Mouse (Mus musculus) midbrain, embryonic 15.5 days (tissue): ENCODE results near the gene Chkb. TPM values are rescaled to one million over a fixed set of nuclear protein-coding genes. Genes with fewer than 3 reads are reported as not detected.

Source experiments
- ATAC-seq: fragments of 200-750 bp; cut with Nextera tagmentation; replicated peaks from 2 replicates; pipeline ENCODE4 v1.8.0; 2017; ENCODE audit warnings: moderate TSS enrichment
- H3K27ac ChIP-seq: fragments of 300-500 bp; sonication (generic); 2 replicates; pipeline ENCODE4 v1.5.1; 2015; ENCODE audit warnings: mild to moderate bottlenecking, inconsistent platforms
- H3K27me3 ChIP-seq: fragments of 300-500 bp; sonication (generic); replicated peaks from 2 replicates; pipeline ENCODE4 v1.6.1; 2015; ENCODE audit warnings: inconsistent platforms
- H3K36me3 ChIP-seq: fragments of 300-500 bp; sonication (generic); replicated peaks from 2 replicates; pipeline ENCODE4 v1.6.1; 2015; ENCODE audit warnings: inconsistent platforms
- H3K4me1 ChIP-seq: fragments of 300-500 bp; sonication (generic); 2 replicates; pipeline ENCODE4 v1.6.1; 2015; ENCODE audit warnings: inconsistent platforms
- H3K4me2 ChIP-seq: fragments of 300-500 bp; sonication (generic); 2 replicates; pipeline ENCODE4 v1.6.1; 2015; ENCODE audit warnings: inconsistent platforms, mild to moderate bottlenecking, moderate library complexity
- H3K4me3 ChIP-seq: fragments of 300-500 bp; sonication (generic); 2 replicates; pipeline ENCODE4 v1.5.1; 2015; ENCODE audit warnings: mild to moderate bottlenecking, inconsistent platforms
- H3K9ac ChIP-seq: fragments of 300-500 bp; sonication (generic); 2 replicates; pipeline ENCODE4 v1.6.1; 2015; ENCODE audit warnings: mild to moderate bottlenecking, inconsistent platforms
- H3K9me3 ChIP-seq: fragments of 300-500 bp; sonication (generic); 2 replicates; pipeline ENCODE4 v1.6.1; 2016; ENCODE audit warnings: inconsistent platforms
- WGBS: fragments of 180-500 bp; shearing (Covaris S2); methylation state at CpG from one replicate; pipeline ENCODE4 v1.1.7; 2015; ENCODE audit warnings: mixed read lengths; 5-methylcytosine and 5-hydroxymethylcytosine counted together
- polyA plus RNA-seq: library from polyadenylated mRNA; unstranded; fragments of >200 nt; fragmentation: Nextera tagmentation; extraction: Ambion mirVana; gene quantifications from 2 replicates; pipeline ENCODE4 v1.2.1, GENCODE M21; 2015

Chkb gene
- polyA plus RNA-seq, 1 experiment from 2014 or later = 92.3 TPM

GRCm38 (mm10) chr15:89421938-89422337, 7.8 kb downstream of the Chkb start:
- WGBS = 96% methylated on average over 9 of the region's 9 CpGs
- no peak overlapping the region for H3K27ac ChIP-seq
- peaks cover 20% of the 10 kb centered on the region for H3K36me3 ChIP-seq
- ATAC-seq = no peak
- no peak overlapping the region for H3K9ac ChIP-seq
- H3K4me1 ChIP-seq = no peaks in the 10 kb centered on the region
- H3K4me2 ChIP-seq = no peak overlapping the region
- no peak overlapping the region for H3K4me3 ChIP-seq
- H3K9me3 ChIP-seq = no peaks in the 10 kb centered on the region
- H3K27me3 ChIP-seq = no peaks in the 10 kb centered on the region

- Histone ChIP-seq H3K27ac (no peak overlapping the region), H3K9ac (no peak overlapping the region), H3K4me2 (no peak overlapping the region), H3K36me3 (peaks cover 3% of the 10 kb centered on the region), H3K4me3 (no peak overlapping the region), H3K27me3 (no peaks in the 10 kb centered on the region), H3K4me1 (no peaks in the 10 kb centered on the region), H3K9me3 (no peaks in the 10 kb centered on the region)
- WGBS = 87% methylated on average over 8 of the region's 8 CpGs
- no peak for ATAC-seq
Measured at GRCm38 (mm10) chr15:89415282-89415681, 14.4 kb downstream of the Chkb start.

GRCm38 (mm10) chr15:89410118-89410517, 19.6 kb downstream of the Chkb start, which contains the start of gene Syce3:
TSS of gene Syce3 (minus strand) at chr15:89410503.
- no peaks in the 10 kb centered on the region for H3K36me3 ChIP-seq
- no peaks in the 10 kb centered on the region; the same call in 1 of the 2 replicates for H3K9me3 ChIP-seq
- no peak within 1 kb of the TSS for H3K9ac ChIP-seq
- no peak within 1 kb of the TSS for H3K27ac ChIP-seq
- 87% methylated on average over 24 of the region's 24 CpGs for WGBS
- no peak within 1 kb of the TSS for H3K4me3 ChIP-seq
- H3K27me3 ChIP-seq = no peaks in the 10 kb centered on the region
- ATAC-seq = no peak
- H3K4me1 ChIP-seq = no peaks in the 10 kb centered on the region
- H3K4me2 ChIP-seq = no peak within 1 kb of the TSS

GRCm38 (mm10) chr15:89406691-89407090, 23.0 kb downstream of the Chkb start:
- no peak overlapping the region for H3K27ac ChIP-seq
- no peak overlapping the region for H3K9ac ChIP-seq
- no peaks in the 10 kb centered on the region for H3K36me3 ChIP-seq
- H3K4me2 ChIP-seq = no peak overlapping the region
- H3K9me3 ChIP-seq = no peaks in the 10 kb centered on the region; the same call in 1 of the 2 replicates
- no peak for ATAC-seq
- H3K4me3 ChIP-seq = no peak overlapping the region
- no peaks in the 10 kb centered on the region for H3K4me1 ChIP-seq
- no peaks in the 10 kb centered on the region for H3K27me3 ChIP-seq

GRCm38 (mm10) chr15:89404831-89405623, 24.7 kb downstream of the Chkb start:
- no peaks in the 10 kb centered on the region; the same call in 1 of the 2 replicates for H3K9me3 ChIP-seq
- ATAC-seq = no peak
- WGBS = 88% methylated on average over 10 of the region's 10 CpGs
- no peak overlapping the region for H3K4me2 ChIP-seq
- no peak overlapping the region for H3K9ac ChIP-seq
- H3K27me3 ChIP-seq = no peaks in the 10 kb centered on the region
- H3K36me3 ChIP-seq = no peaks in the 10 kb centered on the region
- no peak overlapping the region for H3K4me3 ChIP-seq
- no peaks in the 10 kb centered on the region for H3K4me1 ChIP-seq
- H3K27ac ChIP-seq = no peak overlapping the region

- Histone ChIP-seq H3K4me1 (no peaks in the 10 kb centered on the region), H3K27me3 (no peaks in the 10 kb centered on the region), H3K4me2 (no peak overlapping the region), H3K9ac (no peak overlapping the region), H3K4me3 (no peak overlapping the region), H3K27ac (no peak overlapping the region), H3K9me3 (no peaks in the 10 kb centered on the region), H3K36me3 (no peaks in the 10 kb centered on the region)
- ATAC-seq = no peak
- WGBS = 87% methylated on average over 1 of the region's 1 CpGs
Measured at GRCm38 (mm10) chr15:89402471-89402870, 27.2 kb downstream of the Chkb start.

- Histone ChIP-seq H3K4me2 (no peak overlapping the region), H3K9me3 (no peaks in the 10 kb centered on the region), H3K36me3 (no peaks in the 10 kb centered on the region), H3K27me3 (no peaks in the 10 kb centered on the region), H3K9ac (no peak overlapping the region), H3K4me1 (no peaks in the 10 kb centered on the region), H3K4me3 (no peak overlapping the region), H3K27ac (no peak overlapping the region)
- no peak for ATAC-seq
- 56% methylated on average over 1 of the region's 1 CpGs for WGBS
Measured at GRCm38 (mm10) chr15:89399716-89400115, 30.0 kb downstream of the Chkb start.

GRCm38 (mm10) chr15:89398146-89398545, 31.6 kb downstream of the Chkb start:
- no peak overlapping the region for H3K9ac ChIP-seq
- no peak for ATAC-seq
- WGBS = 79% methylated on average over 2 of the region's 2 CpGs
- no peak overlapping the region for H3K4me3 ChIP-seq
- no peaks in the 10 kb centered on the region for H3K36me3 ChIP-seq
- H3K4me1 ChIP-seq = no peaks in the 10 kb centered on the region
- no peaks in the 10 kb centered on the region for H3K9me3 ChIP-seq
- no peaks in the 10 kb centered on the region for H3K27me3 ChIP-seq
- no peak overlapping the region for H3K4me2 ChIP-seq
- H3K27ac ChIP-seq = no peak overlapping the region

GRCm38 (mm10) chr15:89396883-89397282, 32.8 kb downstream of the Chkb start:
- no peak overlapping the region for H3K4me3 ChIP-seq
- H3K36me3 ChIP-seq = no peaks in the 10 kb centered on the region
- ATAC-seq = no peak
- no peaks in the 10 kb centered on the region for H3K9me3 ChIP-seq
- no peak overlapping the region for H3K27ac ChIP-seq
- 93% methylated on average over 4 of the region's 4 CpGs for WGBS
- no peaks in the 10 kb centered on the region for H3K27me3 ChIP-seq
- no peak overlapping the region for H3K4me2 ChIP-seq
- no peaks in the 10 kb centered on the region for H3K4me1 ChIP-seq
- no peak overlapping the region for H3K9ac ChIP-seq

GRCm38 (mm10) chr15:89390081-89390480, 39.6 kb downstream of the Chkb start:
- Histone ChIP-seq H3K27ac (no peak overlapping the region), H3K36me3 (no peaks in the 10 kb centered on the region), H3K9me3 (no peaks in the 10 kb centered on the region), H3K27me3 (no peaks in the 10 kb centered on the region), H3K9ac (no peak overlapping the region), H3K4me1 (no peaks in the 10 kb centered on the region), H3K4me2 (no peak overlapping the region), H3K4me3 (no peak overlapping the region)
- 91% methylated on average over 10 of the region's 10 CpGs for WGBS
- no peak for ATAC-seq

- Histone ChIP-seq H3K27ac (no peak overlapping the region), H3K4me1 (no peaks in the 10 kb centered on the region), H3K36me3 (no peaks in the 10 kb centered on the region), H3K9ac (no peak overlapping the region), H3K4me2 (no peak overlapping the region), H3K9me3 (no peaks in the 10 kb centered on the region), H3K4me3 (no peak overlapping the region), H3K27me3 (no peaks in the 10 kb centered on the region)
- ATAC-seq = no peak
- WGBS = 51% methylated on average over 12 of the region's 12 CpGs
Measured at GRCm38 (mm10) chr15:89387127-89387526, 42.6 kb downstream of the Chkb start.

GRCm38 (mm10) chr15:89384617-89385016, 45.1 kb downstream of the Chkb start, which contains the start of gene Klhdc7b:
TSS of gene Klhdc7b (plus strand) at chr15:89384917.
- Histone ChIP-seq H3K36me3 (no peaks in the 10 kb centered on the region), H3K9me3 (no peaks in the 10 kb centered on the region), H3K9ac (no peak within 1 kb of the TSS), H3K4me1 (0 out of 2 replicates have a peak, but pooled peaks cover under 1% of the 10 kb centered on the region), H3K4me2 (no peak within 1 kb of the TSS), H3K27ac (no peak within 1 kb of the TSS), H3K27me3 (peaks cover 4% of the 10 kb centered on the region), H3K4me3 (no peak within 1 kb of the TSS)
- no peak for ATAC-seq
- 86% methylated on average over 7 of the region's 7 CpGs for WGBS

GRCm38 (mm10) chr15:89379429-89379828, 50.3 kb downstream of the Chkb start:
- Histone ChIP-seq H3K27ac (no peak overlapping the region), H3K4me1 (peaks cover 20% of the 10 kb centered on the region), H3K9ac (peak overlapping the region; percentile 36; the same call in 1 of the 2 replicates), H3K4me2 (peak overlapping the region; percentile 69), H3K27me3 (peaks cover 42% of the 10 kb centered on the region), H3K9me3 (no peaks in the 10 kb centered on the region), H3K4me3 (peak overlapping the region; percentile 34), H3K36me3 (no peaks in the 10 kb centered on the region)
- no peak for ATAC-seq
- WGBS = 15% methylated on average over 10 of the region's 10 CpGs
